Comparison of ENCODE assay signal across 8 mouse cellular contexts in the genomic region with DNA sequence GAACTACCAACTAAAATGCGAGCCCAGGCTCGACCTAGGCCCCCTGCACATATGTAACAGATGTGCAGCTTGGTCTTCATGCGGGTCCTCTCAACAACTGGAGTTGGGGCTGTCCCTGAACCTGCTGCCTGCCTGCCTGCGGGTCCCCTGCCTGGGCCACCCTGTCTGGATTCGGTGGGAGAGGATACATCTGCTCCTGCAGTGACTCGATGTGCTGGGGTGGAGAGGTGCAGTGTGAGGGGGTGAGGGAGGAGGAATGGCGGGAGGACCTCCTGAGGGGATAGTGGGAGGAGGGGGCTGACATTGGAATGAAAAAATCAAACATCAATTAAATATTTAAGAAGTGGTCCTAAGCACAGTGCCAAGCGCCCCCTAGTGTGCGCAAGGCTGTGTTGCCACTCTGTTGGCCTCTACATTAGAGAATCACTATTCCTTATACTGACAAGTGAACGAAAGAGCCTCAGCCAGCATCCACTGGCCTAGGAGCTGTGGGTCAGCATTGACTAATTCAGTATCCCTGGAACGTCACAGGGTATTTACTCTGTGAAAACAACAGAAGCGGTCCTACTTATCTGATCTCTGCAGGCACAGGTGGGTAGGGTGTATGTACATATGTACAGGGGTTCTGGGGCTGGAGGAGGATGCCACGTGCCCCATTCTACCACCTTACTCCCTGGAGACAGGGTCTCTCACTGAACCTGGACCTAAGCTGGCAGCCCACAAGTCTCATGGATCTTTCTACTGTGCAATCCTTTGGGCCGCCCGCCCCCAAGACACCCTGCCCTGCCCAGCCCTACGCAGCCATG. TPM values are rescaled to one million over a fixed set of nuclear protein-coding genes. Genes with fewer than 3 reads are reported as not detected.
DNase-seq lines count a peak whose midpoint lies in the region; ATAC-seq and TF ChIP-seq lines count a peak whose summit lies in the region.
"Had no signal": no experiment of that assay in that cellular context is flagged by ENCODE, and none has a peak within 500 bp of the region (broad histone marks: within the 10 kb centered on the region; RNA-seq: fewer than 3 reads in every experiment).

No protein-coding gene starts in this region.

- no peaks in the 10 kb centered on the region for H3K4me1 ChIP-seq in ES-Bruce4 (ENCODE audit: control insufficient read depth, insufficient read depth, low read length)
- H3K4me1 ChIP-seq in hindbrain, embryonic 12.5 days, result no peaks in the 10 kb centered on the region
- H3K4me1 ChIP-seq in lung, postnatal 0 days (ENCODE audit: insufficient read depth, low read depth, low read length), result no peaks in the 10 kb centered on the region
- no peaks in the 10 kb centered on the region for H3K4me1 ChIP-seq in stomach, embryonic 16.5 days (ENCODE audit: control insufficient read depth, insufficient read depth, low read length)
- H3K4me1 ChIP-seq: lung, embryonic 15.5 days had no signal

- peak; percentile 26; the same call in 1 of the 2 replicates for ATAC-seq in hindbrain, embryonic 12.5 days (ENCODE audit: low FRiP score)
- ATAC-seq in lung, postnatal 0 days, result no peak
- ATAC-seq in stomach, embryonic 16.5 days (ENCODE audit: insufficient read depth, low FRiP score), result peak; percentile 28; the same call in 1 of the 2 replicates

- H3K27me3 ChIP-seq in ES-Bruce4 (ENCODE audit: control insufficient read depth, insufficient read depth, low read length, poor library complexity, severe bottlenecking), result no peaks in the 10 kb centered on the region
- no peaks in the 10 kb centered on the region for H3K27me3 ChIP-seq in hindbrain, embryonic 12.5 days
- H3K27me3 ChIP-seq in lung, postnatal 0 days (replicated peaks; ENCODE audit: insufficient read depth, low read length), result no peaks in the 10 kb centered on the region
- H3K27me3 ChIP-seq in stomach, embryonic 16.5 days (ENCODE audit: control insufficient read depth, insufficient read depth, low read length), result no peaks in the 10 kb centered on the region
- H3K27me3 ChIP-seq: lung, embryonic 15.5 days had no signal

- no peak overlapping the region for H3K27ac ChIP-seq in ES-Bruce4 (ENCODE audit: insufficient read depth, low read length)
- no peak overlapping the region; the same call in 1 of the 2 replicates for H3K27ac ChIP-seq in hindbrain, embryonic 12.5 days
- no peak overlapping the region for H3K27ac ChIP-seq in lung, postnatal 0 days (ENCODE audit: low read length)
- no peak overlapping the region for H3K27ac ChIP-seq in stomach, embryonic 16.5 days (ENCODE audit: low read length)
- H3K27ac ChIP-seq: lung, embryonic 15.5 days had no signal

- peak; percentile 86 for TF ChIP-seq CTCF in ES-Bruce4 (IDR thresholded peaks at IDR 0.05; ENCODE audit: low read depth, low read length)
- peak; percentile 86 for TF ChIP-seq CTCF in brain, embryonic 14.5 days (IDR thresholded peaks at IDR 0.05; ENCODE audit: borderline replicate concordance, extremely low read depth, insufficient read depth, insufficient read length)
- peak; percentile 81 for TF ChIP-seq CTCF in lung, postnatal 0 days (IDR thresholded peaks at IDR 0.05)

- no peak for TF ChIP-seq POLR2A in ES-Bruce4 (IDR thresholded peaks at IDR 0.05; ENCODE audit: insufficient read depth, low read length)
- TF ChIP-seq POLR2A in brain, embryonic 14.5 days (IDR thresholded peaks at IDR 0.05; ENCODE audit: borderline replicate concordance, extremely low read depth, insufficient read depth, insufficient read length, poor library complexity, severe bottlenecking), result no peak

- DNase-seq in layer of hippocampus, adult 11-12 months (ENCODE audit: low spot score), result peak; percentile 65
- DNase-seq in layer of hippocampus, adult 9-10 months (ENCODE audit: low spot score), result no peak
- DNase-seq in brain, embryonic 14.5 days (ENCODE audit: low read depth), result peak; percentile 81
- DNase-seq in lung, postnatal 0 days (ENCODE audit: low spot score), result peak; percentile 56

- H3K36me3 ChIP-seq in ES-Bruce4 (ENCODE audit: control insufficient read depth, insufficient read depth, low read length, poor library complexity, severe bottlenecking), result no peaks in the 10 kb centered on the region
- H3K36me3 ChIP-seq in hindbrain, embryonic 12.5 days, result peaks cover 35% of the 10 kb centered on the region
- 0 out of 2 replicates have a peak, but pooled peaks cover 5% of the 10 kb centered on the region for H3K36me3 ChIP-seq in lung, postnatal 0 days (ENCODE audit: insufficient read depth, low read length)
- 0 out of 2 replicates have a peak, but pooled peaks cover 2% of the 10 kb centered on the region for H3K36me3 ChIP-seq in stomach, embryonic 16.5 days (ENCODE audit: control insufficient read depth, insufficient read depth, low read length)

- no peak overlapping the region for H3K4me3 ChIP-seq in ES-Bruce4 (ENCODE audit: low read depth, low read length)
- H3K4me3 ChIP-seq in hindbrain, embryonic 12.5 days, result no peak overlapping the region
- H3K4me3 ChIP-seq in lung, postnatal 0 days (ENCODE audit: low read depth, low read length), result no peak overlapping the region
- H3K4me3 ChIP-seq in stomach, embryonic 16.5 days (replicated peaks; ENCODE audit: low read length), result no peak overlapping the region
- H3K4me3 ChIP-seq: lung, embryonic 15.5 days had no signal

- TF ChIP-seq EP300 in ES-Bruce4 (IDR thresholded peaks at IDR 0.05; ENCODE audit: insufficient read depth, low read depth, low read length), result no peak
- TF ChIP-seq EP300 in lung, postnatal 0 days (IDR thresholded peaks at IDR 0.05), result no peak

- H3K4me2 ChIP-seq in hindbrain, embryonic 12.5 days (replicated peaks), result no peak overlapping the region
- H3K4me2 ChIP-seq in lung, postnatal 0 days (replicated peaks; ENCODE audit: low read depth, low read length), result no peak overlapping the region
- H3K4me2 ChIP-seq in stomach, embryonic 16.5 days (ENCODE audit: low read depth, low read length), result no peak overlapping the region
- H3K4me2 ChIP-seq: lung, embryonic 15.5 days had no signal

- no peaks in the 10 kb centered on the region for H3K9me3 ChIP-seq in ES-Bruce4 (replicated peaks; ENCODE audit: control insufficient read depth, insufficient read depth, low read length, poor library complexity, severe bottlenecking)
- no peaks in the 10 kb centered on the region for H3K9me3 ChIP-seq in hindbrain, embryonic 12.5 days (replicated peaks)
- no peaks in the 10 kb centered on the region for H3K9me3 ChIP-seq in lung, postnatal 0 days (ENCODE audit: low read length)
- H3K9me3 ChIP-seq in stomach, embryonic 16.5 days (replicated peaks; ENCODE audit: control insufficient read depth, low read length), result no peaks in the 10 kb centered on the region
- H3K9me3 ChIP-seq: lung, embryonic 15.5 days had no signal

- no peak overlapping the region for H3K9ac ChIP-seq in ES-Bruce4 (ENCODE audit: low read depth, poor library complexity, severe bottlenecking)
- H3K9ac ChIP-seq in hindbrain, embryonic 12.5 days, result no peak overlapping the region
- no peak overlapping the region for H3K9ac ChIP-seq in lung, postnatal 0 days (replicated peaks; ENCODE audit: low read depth)
- no peak overlapping the region for H3K9ac ChIP-seq in stomach, embryonic 16.5 days (ENCODE audit: low read length)
- H3K9ac ChIP-seq: lung, embryonic 15.5 days had no signal

- WGBS in hindbrain, embryonic 12.5 days, result 62% methylated on average over 16 of the region's 16 CpGs
- WGBS in lung, postnatal 0 days, result 60% methylated on average over 16 of the region's 16 CpGs
- WGBS in stomach, embryonic 16.5 days, result 58% methylated on average over 16 of the region's 16 CpGs

RNA-seq across cellular contexts. Expression of gene Iqce, which starts 17.6 kb away (rescaled TPM):
- 11.0 and 16.9 TPM in 2 replicates for polyA plus RNA-seq in ES-Bruce4 (2011; ENCODE audit: insufficient read depth, insufficient read length, low read depth, missing spikeins)
- polyA plus RNA-seq in brain, embryonic 14.5 days (2012; rRNA removed), result 42.4 and 49.9 TPM in 2 replicates
- polyA plus RNA-seq in hindbrain, embryonic 12.5 days (2016; fragmentation: Nextera tagmentation; extraction: Ambion mirVana), result 31.3 and 31.7 TPM in 2 replicates
- polyA plus RNA-seq in lung, postnatal 0 days (2015; fragmentation: Nextera tagmentation; extraction: Ambion mirVana), result 10.3 and 11.0 TPM in 2 replicates
- 19.2 and 21.1 TPM in 2 replicates for polyA plus RNA-seq in stomach, embryonic 16.5 days (2015; fragmentation: Nextera tagmentation; extraction: Ambion mirVana)

RNA-seq across cellular contexts. Expression of gene Brat1, which starts 20.3 kb away (rescaled TPM):
- polyA plus RNA-seq in ES-Bruce4 (2011; ENCODE audit: insufficient read depth, insufficient read length, low read depth, missing spikeins), result 9.3 and 9.6 TPM in 2 replicates
- 28.6 and 34.3 TPM in 2 replicates for polyA plus RNA-seq in brain, embryonic 14.5 days (2012; rRNA removed)
- 22.8 and 25.7 TPM in 2 replicates for polyA plus RNA-seq in hindbrain, embryonic 12.5 days (2016; fragmentation: Nextera tagmentation; extraction: Ambion mirVana)
- 15.2 and 16.1 TPM in 2 replicates for polyA plus RNA-seq in lung, postnatal 0 days (2015; fragmentation: Nextera tagmentation; extraction: Ambion mirVana)
- polyA plus RNA-seq in stomach, embryonic 16.5 days (2015; fragmentation: Nextera tagmentation; extraction: Ambion mirVana), result 20.4 and 20.7 TPM in 2 replicates

RNA-seq across cellular contexts. Expression of gene Ttyh3, which starts 35.7 kb away (rescaled TPM):
- polyA plus RNA-seq in ES-Bruce4 (2011; ENCODE audit: insufficient read depth, insufficient read length, low read depth, missing spikeins), result 19.1 and 21.4 TPM in 2 replicates
- 164 and 280 TPM in 2 replicates for polyA plus RNA-seq in brain, embryonic 14.5 days (2012; rRNA removed)
- 83.7 and 98.3 TPM in 2 replicates for polyA plus RNA-seq in hindbrain, embryonic 12.5 days (2016; fragmentation: Nextera tagmentation; extraction: Ambion mirVana)
- 18.2 and 19.8 TPM in 2 replicates for polyA plus RNA-seq in lung, postnatal 0 days (2015; fragmentation: Nextera tagmentation; extraction: Ambion mirVana)
- 13.8 and 17.8 TPM in 2 replicates for polyA plus RNA-seq in stomach, embryonic 16.5 days (2015; fragmentation: Nextera tagmentation; extraction: Ambion mirVana)

RNA-seq across cellular contexts. Expression of gene Amz1, which starts 39.4 kb away (rescaled TPM):
- polyA plus RNA-seq in ES-Bruce4 (2011; ENCODE audit: insufficient read depth, insufficient read length, low read depth, missing spikeins), result 0.60 and 0.64 TPM in 2 replicates
- polyA plus RNA-seq in brain, embryonic 14.5 days (2012; rRNA removed), result 3.2 and 3.5 TPM in 2 replicates
- 1.8 and 2.1 TPM in 2 replicates for polyA plus RNA-seq in hindbrain, embryonic 12.5 days (2016; fragmentation: Nextera tagmentation; extraction: Ambion mirVana)
- polyA plus RNA-seq in lung, postnatal 0 days (2015; fragmentation: Nextera tagmentation; extraction: Ambion mirVana), result 2.7 and 3.3 TPM in 2 replicates
- polyA plus RNA-seq in stomach, embryonic 16.5 days (2015; fragmentation: Nextera tagmentation; extraction: Ambion mirVana), result 1.00 and 1.2 TPM in 2 replicates
